Mouse (Mus musculus): Measurements from ENCODE around the gene Mrps21. TPM values are rescaled to one million over a fixed set of nuclear protein-coding genes. Genes with fewer than 3 reads are reported as not detected.

The Mrps21 gene
- total RNA-seq, 1 experiment from 2014 or later: 279 TPM

DNA sequence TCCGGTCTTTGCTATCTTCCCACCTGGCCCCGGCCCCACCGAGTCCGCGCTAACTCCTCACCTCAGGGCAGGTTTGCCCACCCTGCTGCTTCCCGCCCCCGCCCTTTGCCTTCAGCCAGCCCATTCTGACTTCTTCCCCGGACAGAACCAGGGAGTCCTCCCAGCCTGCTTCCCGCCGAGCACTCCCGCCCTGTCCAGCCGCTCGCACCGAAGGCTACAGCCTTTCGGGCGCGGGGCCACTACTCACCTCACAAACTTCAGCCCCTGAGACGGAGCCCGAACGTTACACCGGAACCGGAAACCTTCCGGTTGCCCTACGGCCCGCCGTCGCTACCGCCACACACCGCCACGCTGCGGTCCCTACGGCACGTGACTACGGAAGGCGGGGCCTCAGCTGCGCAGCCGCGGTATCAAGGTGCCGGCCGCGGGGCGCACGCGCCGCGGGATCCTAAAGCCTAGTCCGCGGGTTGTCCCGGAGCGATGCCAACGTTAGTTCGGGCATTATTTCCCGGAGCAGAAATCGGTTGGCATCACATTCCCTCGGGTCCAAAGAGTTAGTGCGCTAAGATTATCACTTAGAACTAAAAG lies 15.7 kb downstream of the Mrps21 start, which contains the start of gene Prpf3:
Gene Prpf3, minus strand, starts transcription at position 384 of the 588 bp plus-strand sequence.
- peak; percentile 95 for DNase-seq

DNA sequence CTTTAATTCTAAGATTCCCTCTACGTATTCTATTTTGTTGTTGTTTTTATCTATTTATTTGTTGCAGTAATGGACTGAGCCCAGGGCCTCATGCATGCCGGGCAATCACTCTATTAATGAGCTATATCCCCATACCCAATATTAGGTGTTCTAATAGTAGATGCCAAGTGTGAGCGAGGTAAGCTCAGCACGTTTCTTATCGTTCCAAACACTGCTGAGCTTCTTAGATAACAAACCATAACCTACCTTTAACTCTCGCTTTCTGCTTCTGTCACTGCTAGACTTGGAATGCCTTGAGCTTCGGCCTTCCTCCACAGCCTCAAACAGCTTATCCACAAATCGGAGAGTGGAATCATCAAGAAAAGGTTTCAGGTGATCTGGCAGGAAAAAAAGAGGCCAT lies 20.0 kb downstream of the Mrps21 start:
- DNase-seq: no peak

DNA sequence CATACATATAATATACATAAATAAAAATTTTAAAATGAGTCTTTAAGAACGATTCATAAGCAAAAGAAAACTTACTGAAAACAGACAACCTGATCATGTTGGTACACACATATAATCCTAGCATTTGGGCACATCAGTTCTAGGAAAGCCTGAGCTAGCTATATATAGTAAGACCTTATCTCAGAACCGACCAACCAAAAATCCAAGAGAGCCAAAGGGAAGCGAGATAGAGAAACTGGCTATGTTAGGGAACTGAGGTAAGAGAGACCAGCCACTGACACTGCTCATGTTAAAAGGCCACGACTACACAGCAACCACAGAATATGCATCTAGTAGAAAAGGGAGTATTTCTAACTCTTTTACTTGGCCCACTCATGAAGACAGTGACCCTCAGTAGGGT lies 20.7 kb downstream of the Mrps21 start:
- no peak for DNase-seq

- no peak for DNase-seq
These were observed 28.7 kb downstream of the Mrps21 start for GRCm38 (mm10) chr3:95842503-95843214.

DNA sequence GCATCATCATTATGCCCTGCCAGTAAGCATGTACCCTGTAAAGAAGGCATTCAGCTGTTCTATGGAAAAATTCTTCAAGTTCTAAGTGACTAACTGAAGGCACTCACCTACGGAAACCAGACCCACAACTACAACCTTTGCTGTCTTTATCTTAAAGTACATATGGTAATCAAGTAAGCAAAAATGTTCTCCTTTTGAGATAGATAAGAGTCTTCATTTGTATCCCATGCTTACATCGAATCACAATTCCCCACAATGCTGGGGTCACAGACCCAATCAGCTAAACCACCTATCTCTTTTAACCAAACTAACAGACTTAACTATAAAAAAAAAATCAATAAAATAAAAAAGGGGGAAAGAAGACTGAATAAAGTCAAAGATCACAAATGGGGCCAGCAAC lies 32.1 kb downstream of the Mrps21 start:
- DNase-seq: no peak

DNA sequence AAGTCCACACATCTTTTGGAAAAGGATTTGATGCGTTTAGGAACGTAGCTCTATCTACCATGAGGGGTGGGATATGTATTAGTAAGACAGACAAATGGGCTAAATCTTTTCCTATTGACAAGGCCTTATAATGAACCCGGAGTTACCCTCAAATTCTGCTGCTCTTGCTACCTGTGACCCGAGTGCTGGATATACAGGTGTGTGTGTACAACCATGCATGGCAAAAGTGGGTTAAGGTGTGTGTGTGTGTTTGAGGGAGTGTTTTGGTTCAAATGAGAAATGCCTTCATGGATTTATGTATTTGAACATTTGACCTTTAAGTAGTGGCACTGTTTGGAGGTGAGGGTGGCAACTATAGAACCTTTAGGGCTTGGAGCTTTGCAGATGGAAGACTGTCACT lies 42.3 kb downstream of the Mrps21 start:
- DNase-seq: no peak

- no peak for DNase-seq
These were observed 45.0 kb downstream of the Mrps21 start for GRCm38 (mm10) chr3:95826275-95826674.

GRCm38 (mm10) chr3:95820046-95821010 lies 51.0 kb downstream of the Mrps21 start:
- DNase-seq: no peak

DNA sequence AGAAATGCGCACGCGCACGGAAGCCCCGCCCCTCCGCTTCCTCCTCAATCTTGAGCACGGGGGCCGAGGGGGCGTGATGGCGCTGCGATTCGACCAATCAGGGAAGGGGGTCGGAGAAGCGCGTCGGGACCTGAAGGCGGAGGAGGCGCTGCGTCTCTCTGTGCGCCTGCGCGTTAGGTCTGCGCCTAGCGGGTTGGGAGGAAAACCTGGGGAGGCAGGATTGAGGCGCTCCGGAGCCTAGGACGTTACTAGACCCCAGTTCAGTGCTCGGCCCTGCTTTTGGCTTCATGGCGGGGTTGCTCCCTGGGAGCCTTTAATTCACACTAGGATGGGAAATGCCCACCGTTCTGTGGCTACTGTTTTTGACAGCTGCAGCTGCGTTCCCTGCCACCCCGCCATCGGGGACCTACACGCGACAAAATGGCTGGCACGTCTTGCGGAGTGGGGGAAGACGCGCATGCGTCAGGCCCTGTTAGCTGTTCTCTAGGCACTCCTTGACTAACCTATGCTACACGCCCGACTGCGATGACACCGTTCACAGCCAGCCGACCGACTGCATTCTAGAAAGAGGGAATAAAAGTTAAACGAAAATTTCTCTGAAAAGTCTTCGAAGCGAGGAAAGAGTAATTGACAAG lies 51.9 kb downstream of the Mrps21 start:
- peak; percentile 100 for DNase-seq

DNA sequence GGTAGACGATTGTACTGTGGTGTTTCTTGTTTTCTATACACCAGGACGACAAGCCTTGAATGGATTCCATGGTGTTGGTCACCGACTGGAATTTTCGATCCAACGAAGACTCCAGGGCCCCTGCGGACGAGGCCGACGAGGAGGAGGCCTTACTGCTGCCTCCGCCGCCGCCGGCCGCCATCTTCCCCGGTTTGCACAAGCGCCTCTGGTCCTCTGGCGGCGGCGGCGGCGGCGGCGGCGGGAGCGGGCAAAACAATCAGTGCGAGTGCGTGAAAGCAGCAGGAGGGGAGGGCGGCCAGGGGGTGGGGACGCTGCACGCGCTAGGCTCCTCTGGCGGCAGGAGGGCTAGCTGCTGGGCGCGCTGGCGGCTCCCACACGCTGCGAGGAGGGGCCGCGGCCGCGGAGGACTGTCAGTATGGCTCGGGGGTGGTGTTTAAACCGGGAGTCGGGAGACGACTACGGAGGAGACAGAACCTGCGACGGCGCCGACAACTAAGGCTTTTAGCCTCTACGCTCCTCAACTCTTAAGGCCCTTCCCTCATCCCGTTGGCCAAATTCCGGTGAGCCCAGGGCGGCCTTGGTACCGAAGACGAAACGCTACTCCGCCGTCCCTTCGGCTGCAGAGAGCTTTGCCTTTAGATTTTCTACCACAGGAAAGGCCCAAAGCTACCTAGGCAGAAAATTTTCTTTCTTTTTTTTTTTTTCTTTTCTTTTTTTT lies 52.6 kb downstream of the Mrps21 start, which contains the start of gene Rprd2:
Gene Rprd2, minus strand, starts transcription at position 293 of the 718 bp plus-strand sequence.
- DNase-seq: peak; percentile 76

GRCm38 (mm10) chr3:95818026-95818511 lies 53.2 kb downstream of the Mrps21 start:
- DNase-seq: peak; percentile 37

DNA sequence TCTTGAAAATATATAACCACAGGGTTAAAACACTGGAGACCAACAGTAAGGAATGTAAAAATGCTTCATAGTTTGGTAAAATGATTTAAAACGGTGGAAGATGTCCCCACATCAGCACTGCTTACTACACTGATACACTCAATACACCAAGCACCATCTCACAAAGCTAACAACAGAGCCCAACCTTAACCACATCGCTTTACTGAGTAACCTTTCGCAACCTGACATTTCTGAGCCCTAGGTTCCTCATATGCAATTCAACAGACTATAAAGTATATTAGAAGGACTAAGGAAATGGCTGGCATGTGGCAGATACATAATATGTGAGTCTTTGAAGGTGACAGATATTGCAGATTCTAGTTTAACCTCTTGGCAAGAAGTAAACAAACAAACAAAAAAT lies 54.6 kb downstream of the Mrps21 start:
- DNase-seq: no peak

Other genes with a start within 250 kb of the Mrps21 start
- gene Ensa, start 246.5 kb downstream of the Mrps21 start, total RNA-seq (2021): 86.4 and 93.1 TPM in 2 replicates
- gene Mcl1, start 212.7 kb downstream of the Mrps21 start, total RNA-seq (2021): 165 and 167 TPM in 2 replicates
- 5.6 and 6.1 TPM in 2 replicates for gene Adamtsl4, start 183.6 kb downstream of the Mrps21 start, total RNA-seq (2021)
- gene Ecm1, start 131.9 kb downstream of the Mrps21 start, total RNA-seq (2021): 306 and 318 TPM in 2 replicates
- gene Tars2, start 111.3 kb downstream of the Mrps21 start, total RNA-seq (2021): 54.5 and 58.8 TPM in 2 replicates
- 53.4 and 54.9 TPM in 2 replicates for gene Rprd2, start 52.7 kb downstream of the Mrps21 start, total RNA-seq (2021)
- gene Prpf3, start 15.6 kb downstream of the Mrps21 start, total RNA-seq (2021): 32.3 and 32.7 TPM in 2 replicates
- gene Ciart, start 10.7 kb upstream of the Mrps21 start, total RNA-seq (2021): 7.9 and 8.3 TPM in 2 replicates
- 9.3 and 10.3 TPM in 2 replicates for gene BC028528, start 20.5 kb upstream of the Mrps21 start, total RNA-seq (2021)
- 93.3 and 145 TPM in 2 replicates for gene Aph1a, start 22.4 kb upstream of the Mrps21 start, total RNA-seq (2021)
- gene Car14, start 33.2 kb upstream of the Mrps21 start, total RNA-seq (2021): 2.7 and 5.7 TPM in 2 replicates
- 77.8 and 94.0 TPM in 2 replicates for gene Anp32e, start 57.7 kb upstream of the Mrps21 start, total RNA-seq (2021)
- gene Plekho1, start 124.5 kb upstream of the Mrps21 start, total RNA-seq (2021): 18.6 and 25.1 TPM in 2 replicates
- gene Vps45, start 186.9 kb upstream of the Mrps21 start, total RNA-seq (2021): 39.0 and 41.2 TPM in 2 replicates
- 25.8 and 40.5 TPM in 2 replicates for gene Otud7b, start 233.0 kb upstream of the Mrps21 start, total RNA-seq (2021)

Measured in adrenal gland, postnatal 25 days (tissue).